Mouse (Mus musculus) bone marrow, adult 2 months (tissue): ENCODE results near the gene Gm47955.

ENCODE experiments used
- CTCF ChIP-seq: fragments of 200-500 bp; IDR thresholded peaks from 2 replicates; pipeline ENCODE4 v1.5.1; 2011; ENCODE audit warnings: low read length, control low read depth; ENCODE audit not compliant: control insufficient read depth, insufficient read depth
- POLR2A ChIP-seq: fragments of 200-500 bp; IDR thresholded peaks from 2 replicates; pipeline ENCODE4 v1.6.1; 2011; ENCODE audit warnings: low read depth, mild to moderate bottlenecking, control low read depth, low read length, borderline replicate concordance; ENCODE audit not compliant: control insufficient read depth

GRCm38 (mm10) chr1:82948601-82949000 is 11.5 kb upstream of the Gm47955 start:
- TF ChIP-seq CTCF (no peak), POLR2A (no peak)
